Mouse (Mus musculus) cerebellum, adult 11 months (tissue): ENCODE results near the gene Tmem252.

Source experiments
- DNase-seq: peaks from one replicate; pipeline ENCODE4 v3.0.0; 2022

The Tmem252 gene

GRCm38 (mm10) chr19:24673762-24674161 is at the start of gene Tmem252:
TSS of gene Tmem252 (plus strand) at chr19:24674008.
- no peak for DNase-seq

DNA sequence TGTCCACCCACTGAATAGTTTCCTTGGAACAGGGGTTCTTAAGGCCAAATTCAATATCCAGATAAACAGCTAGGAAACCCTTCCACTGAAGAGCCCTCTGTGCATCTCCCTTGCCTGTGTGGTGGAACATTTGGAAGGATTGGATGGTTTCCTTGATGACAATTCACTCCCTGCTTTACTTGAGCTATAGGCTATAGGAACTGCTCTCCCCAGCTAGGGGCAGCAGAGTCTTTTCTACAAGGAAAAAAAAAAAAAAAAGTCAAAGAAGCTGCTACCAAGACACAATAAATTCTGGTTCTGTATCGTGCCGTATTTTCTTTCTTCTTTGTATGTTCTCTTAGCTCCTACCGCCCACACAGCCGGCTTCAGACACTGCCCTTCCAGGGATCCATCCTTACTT is 45.8 kb upstream of the Tmem252 start:
- no peak for DNase-seq

- DNase-seq: no peak
Measured at GRCm38 (mm10) chr19:24633008-24633407, 40.8 kb upstream of the Tmem252 start.

DNA sequence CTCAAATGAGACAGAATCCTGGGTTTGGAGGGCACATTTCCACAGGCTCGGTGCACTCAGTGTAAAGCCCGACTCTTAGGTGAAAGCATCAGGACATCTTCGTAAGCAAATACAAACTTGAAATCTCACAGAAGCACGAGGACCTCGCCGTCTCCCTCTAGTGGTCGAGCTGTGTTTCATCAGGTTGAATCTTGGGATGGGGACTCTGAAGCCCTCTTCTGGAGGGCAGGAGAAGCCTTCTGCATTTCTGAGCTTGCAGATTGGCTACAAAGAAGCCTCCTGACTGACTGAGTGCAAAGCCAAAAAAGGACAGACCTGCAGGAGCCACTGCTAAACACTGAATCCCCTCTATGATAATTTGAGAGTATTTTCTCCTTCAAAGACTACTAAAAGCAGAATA is 39.2 kb upstream of the Tmem252 start:
- peak; percentile 43 for DNase-seq

DNA sequence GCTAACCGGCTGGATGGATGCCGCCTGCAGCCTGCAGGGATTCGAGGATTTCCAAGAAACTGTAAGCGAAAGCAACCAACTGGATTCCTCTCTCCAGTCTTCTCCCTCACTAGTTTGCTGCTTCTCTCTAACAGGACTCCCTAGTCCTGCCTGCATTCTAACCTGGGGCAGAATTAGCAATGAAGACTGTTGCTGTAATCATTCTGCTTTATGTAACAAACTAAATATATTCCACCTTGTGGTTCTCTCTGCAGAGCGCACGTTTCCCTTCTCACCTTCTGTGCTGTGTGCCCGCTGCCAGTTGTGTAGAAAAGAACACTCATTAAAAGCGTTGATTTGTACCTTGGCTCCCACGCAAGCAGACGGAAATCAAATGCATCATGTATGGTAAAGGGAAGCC is 37.2 kb upstream of the Tmem252 start:
- DNase-seq: no peak

DNA sequence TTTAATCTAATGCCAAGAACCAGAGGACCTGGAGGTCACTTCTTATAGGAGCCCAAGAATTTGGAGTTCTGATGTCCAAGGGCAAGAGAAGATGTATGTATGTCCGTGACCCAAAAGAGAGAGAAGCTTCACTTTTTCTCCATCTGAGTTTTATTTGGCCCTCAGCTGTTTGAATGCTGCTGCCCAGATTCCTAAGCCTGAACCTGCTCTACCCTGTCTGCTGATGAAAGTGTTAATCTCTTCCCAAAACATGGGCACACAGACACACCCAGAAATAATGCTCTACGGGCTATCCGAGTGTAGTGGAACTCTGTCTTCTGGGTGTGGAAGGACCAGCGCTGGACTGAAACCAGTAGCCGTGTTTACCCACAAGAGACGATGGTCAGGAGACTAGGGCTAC is 35.8 kb upstream of the Tmem252 start:
- no peak for DNase-seq

- DNase-seq: no peak
Measured at GRCm38 (mm10) chr19:24640982-24641381, 32.8 kb upstream of the Tmem252 start.

DNA sequence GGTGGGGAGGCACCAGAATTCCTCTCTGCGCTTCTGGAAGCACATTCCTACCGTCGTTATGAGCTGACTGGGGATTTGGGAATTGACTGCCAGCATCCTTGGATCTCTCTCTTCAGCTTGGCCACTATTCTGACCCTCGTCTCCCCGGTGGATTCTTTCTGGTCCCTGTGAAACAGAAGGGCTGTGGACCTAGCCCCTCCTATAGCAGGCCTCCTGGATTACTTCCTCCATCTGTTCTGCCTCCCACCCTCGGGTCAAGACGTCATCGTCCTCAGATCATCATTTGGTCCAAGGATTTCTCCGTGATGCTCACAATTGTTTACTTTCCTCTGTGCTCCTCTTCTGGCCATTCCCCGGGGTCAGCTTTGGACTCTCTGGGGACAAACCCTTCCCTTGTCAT is 28.8 kb upstream of the Tmem252 start:
- DNase-seq: no peak

- no peak for DNase-seq
Measured at GRCm38 (mm10) chr19:24646162-24646829, 27.5 kb upstream of the Tmem252 start.

DNA sequence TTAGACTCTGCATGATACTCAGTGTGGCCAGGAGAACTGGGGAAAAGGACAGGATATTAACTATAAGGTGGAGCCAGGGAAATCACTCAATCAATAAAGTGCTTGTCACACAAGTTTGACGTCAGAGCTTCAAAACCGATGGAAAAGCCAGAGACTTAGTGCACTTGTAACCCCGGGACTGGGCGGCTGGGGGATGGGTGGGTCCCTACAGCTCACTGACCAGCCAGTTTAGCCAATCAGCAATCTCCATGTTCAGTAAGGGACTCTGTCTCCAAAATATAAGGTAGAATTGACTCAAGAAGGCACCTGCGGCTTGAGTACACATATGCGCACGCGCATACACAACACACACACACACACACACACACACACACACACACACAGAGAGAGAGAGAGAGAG is 25.8 kb upstream of the Tmem252 start:
- no peak for DNase-seq

- no peak for DNase-seq
Measured at GRCm38 (mm10) chr19:24650428-24650827, 23.4 kb upstream of the Tmem252 start.

GRCm38 (mm10) chr19:24651595-24651994 is 22.2 kb upstream of the Tmem252 start:
- no peak for DNase-seq

DNA sequence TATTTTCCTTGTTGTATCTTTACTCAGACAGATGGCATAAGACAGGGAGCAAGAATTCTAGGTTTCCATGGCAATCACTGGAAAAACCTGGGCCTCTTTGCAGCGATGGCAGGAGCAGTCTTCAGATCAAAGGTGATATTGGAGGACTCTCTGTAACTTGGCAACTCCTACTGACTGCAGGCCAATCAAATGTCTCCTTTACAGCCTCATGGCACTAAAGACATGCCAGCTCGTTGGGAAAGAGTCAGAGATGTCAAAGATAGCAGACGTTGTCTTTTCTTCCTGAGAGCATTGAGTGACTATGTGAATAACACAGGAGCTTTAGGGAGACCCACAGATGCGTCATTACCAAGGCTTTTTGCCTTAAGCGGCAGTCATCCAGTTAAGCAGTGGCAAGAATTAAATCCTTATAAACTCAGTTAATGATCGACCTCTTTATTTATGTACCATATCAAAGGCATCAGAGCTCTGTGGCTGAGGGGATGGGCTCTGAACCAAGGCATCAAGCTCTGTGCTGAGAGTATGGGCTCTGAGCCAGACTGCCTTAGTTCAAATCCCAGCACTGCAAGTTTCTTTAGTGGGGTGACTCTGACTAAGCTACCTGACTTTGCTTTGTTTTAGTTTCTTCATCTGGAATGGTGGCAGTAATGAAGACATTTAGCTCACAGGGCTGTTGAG is 21.3 kb upstream of the Tmem252 start:
- DNase-seq: no peak

- no peak for DNase-seq
Measured at GRCm38 (mm10) chr19:24653230-24653799, 20.5 kb upstream of the Tmem252 start.

GRCm38 (mm10) chr19:24656981-24657380 is 16.8 kb upstream of the Tmem252 start:
- no peak for DNase-seq

DNA sequence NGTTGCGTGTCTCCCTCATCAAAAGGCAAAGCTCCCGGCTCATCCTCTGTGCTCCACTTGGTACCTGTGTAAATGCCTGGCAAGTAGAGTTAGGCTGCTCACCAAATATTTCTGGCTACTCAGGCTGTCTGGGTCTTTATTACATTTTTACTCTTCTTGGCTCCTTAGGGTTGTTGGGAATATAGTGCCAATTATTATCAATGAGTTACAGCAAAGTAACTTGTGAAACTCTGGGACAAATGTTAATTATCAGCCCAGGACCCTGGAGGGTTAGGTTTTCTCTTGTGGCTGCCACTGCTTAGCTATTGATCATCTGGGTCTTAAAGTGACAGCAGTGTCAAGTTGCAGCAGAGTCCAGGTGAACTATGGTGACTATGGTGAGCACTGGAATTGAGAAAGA is 11.5 kb upstream of the Tmem252 start:
- no peak for DNase-seq

DNA sequence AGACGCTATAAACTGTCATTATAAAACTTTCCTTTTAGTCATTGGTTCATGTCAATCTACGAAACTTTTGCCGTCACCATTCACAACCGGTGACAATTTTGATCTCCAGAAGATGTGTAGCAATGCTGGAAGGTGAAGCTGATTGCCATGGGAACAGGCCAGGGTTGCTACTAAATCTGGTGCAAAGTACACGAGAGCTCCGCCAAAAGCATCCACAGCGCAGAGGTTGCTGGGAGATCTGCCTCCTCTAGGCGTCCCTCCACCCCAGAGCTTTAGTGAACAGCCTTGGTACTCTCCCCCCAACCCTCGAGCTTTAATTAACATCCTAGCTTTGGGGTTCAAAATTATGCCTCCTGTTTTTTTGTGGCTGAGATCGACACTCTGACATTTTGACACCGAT is 8.0 kb upstream of the Tmem252 start:
- DNase-seq: no peak

- no peak for DNase-seq
Measured at GRCm38 (mm10) chr19:24667527-24667926, 6.3 kb upstream of the Tmem252 start.

DNA sequence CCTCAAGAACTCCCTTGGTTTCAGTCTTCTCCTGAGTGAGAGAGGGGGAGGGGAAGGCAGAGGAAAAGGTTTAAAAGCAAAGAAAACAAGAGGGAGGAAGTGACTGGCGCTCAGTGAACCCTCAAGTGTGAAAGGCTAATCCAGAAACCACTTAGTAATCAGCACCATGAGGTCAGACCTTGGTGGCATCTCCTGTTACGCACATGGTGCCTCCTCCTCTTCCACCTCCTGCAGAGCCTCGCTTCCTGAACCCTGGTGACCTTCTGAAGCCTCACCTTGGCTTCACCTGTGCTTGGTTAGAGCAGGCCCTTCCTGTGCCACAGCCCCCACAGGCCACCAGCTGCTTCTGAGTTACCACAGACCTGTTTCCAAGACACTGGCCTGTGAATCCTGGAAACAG is 2.2 kb upstream of the Tmem252 start:
- no peak for DNase-seq

- DNase-seq: no peak
Measured at GRCm38 (mm10) chr19:24672366-24672960, 1.3 kb upstream of the Tmem252 start.

DNA sequence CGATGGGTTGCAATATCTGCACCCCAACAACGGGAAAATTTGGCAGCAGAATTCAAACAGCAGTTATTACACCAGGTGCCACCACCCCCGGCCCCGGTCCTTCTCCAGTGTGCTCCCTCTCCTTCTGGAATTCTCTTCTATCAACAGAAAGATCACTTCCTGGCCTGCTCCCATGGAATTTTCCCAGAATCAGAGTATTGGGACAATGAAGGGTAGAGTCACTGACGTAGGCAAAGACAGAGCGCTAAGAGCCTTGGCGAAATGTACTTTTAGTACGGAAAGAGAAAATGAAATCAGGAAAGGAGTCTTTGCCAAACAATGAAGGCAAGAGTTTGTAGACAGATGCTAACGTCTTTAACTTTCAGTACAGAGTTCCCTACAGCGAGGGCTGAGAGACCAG is 477 bp upstream of the Tmem252 start:
- DNase-seq: no peak

- DNase-seq: no peak
Measured at GRCm38 (mm10) chr19:24676429-24676828, 2.6 kb downstream of the Tmem252 start.

DNA sequence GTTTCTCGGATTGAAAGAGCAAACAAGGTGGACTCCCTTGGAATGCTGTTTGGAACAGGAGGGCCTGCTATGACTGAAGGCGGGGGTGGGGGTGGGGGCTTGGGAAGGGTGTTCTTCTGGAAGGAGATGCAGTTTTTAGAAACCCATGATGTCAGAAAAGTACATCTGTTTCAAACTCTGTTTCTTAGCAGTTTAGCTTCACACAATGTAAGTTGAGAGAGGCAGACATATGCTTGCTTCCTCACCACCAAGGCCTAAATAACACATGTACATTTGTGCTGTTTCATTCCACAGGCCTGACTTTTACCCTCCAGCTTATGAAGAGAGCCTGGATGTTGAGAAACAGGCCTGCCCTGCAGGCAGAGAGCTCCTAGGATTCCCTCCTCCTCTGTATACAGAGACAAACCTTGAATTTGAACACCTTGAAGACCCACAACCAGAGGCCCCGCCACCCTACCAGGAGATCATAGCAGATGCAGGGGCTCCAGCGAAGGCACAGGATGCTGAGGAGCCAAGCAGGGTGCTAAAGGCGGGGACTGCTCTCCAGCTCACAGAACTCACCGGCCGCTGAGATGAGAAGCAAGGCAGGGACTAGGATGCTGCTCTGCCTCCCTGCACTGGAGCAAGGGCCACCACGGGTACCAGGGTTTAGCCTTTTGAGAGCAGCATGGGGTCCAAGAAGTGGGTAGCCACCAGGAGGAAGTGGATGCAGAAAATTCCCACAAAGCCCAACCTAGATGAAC is 3.6 kb downstream of the Tmem252 start:
- DNase-seq: no peak
